Mouse (Mus musculus): Measurements from ENCODE around the gene Gcnt4.

Gene Gcnt4

GRCm38 (mm10) chr13:96990561-96991265 lies 66.2 kb downstream of the Gcnt4 start:
- no peak for ATAC-seq (ENCODE audit: low TSS enrichment)

- ATAC-seq (ENCODE audit: low TSS enrichment) = no peak
Measured at GRCm38 (mm10) chr13:96993291-96993989, 69.0 kb downstream of the Gcnt4 start.

- ATAC-seq (ENCODE audit: low TSS enrichment) = no peak
Measured at GRCm38 (mm10) chr13:96995243-96995642, 70.8 kb downstream of the Gcnt4 start.

- no peak for ATAC-seq (ENCODE audit: low TSS enrichment)
Measured at GRCm38 (mm10) chr13:96997080-96997479, 72.6 kb downstream of the Gcnt4 start.
